Mouse (Mus musculus): ENCODE measurements around the gene Ehf. TPM values are rescaled to one million over a fixed set of nuclear protein-coding genes. Genes with fewer than 3 reads are reported as not detected.

The Ehf gene
- polyA plus RNA-seq, 1 experiment = not detected

GRCm38 (mm10) chr2:103331666-103332191 lies 28.7 kb upstream of the Ehf start:
- H3K27ac ChIP-seq (ENCODE audit: insufficient read depth, low read length) = no peak overlapping the region

GRCm38 (mm10) chr2:103328731-103329130 lies 25.7 kb upstream of the Ehf start:
- Histone ChIP-seq H3K27ac (ENCODE audit: insufficient read depth, low read length) (no peak overlapping the region), H3K4me3 (ENCODE audit: insufficient read depth, low read length) (no peak overlapping the region), H3K4me1 (ENCODE audit: control insufficient read depth, insufficient read depth, low read length) (no peaks in the 10 kb centered on the region)
- TF ChIP-seq POLR2A (IDR thresholded peaks at IDR 0.05; ENCODE audit: low read depth, low read length) (no peak), CTCF (IDR thresholded peaks at IDR 0.05; ENCODE audit: borderline replicate concordance, insufficient read depth, low read length) (no peak)

More at GRCm38 (mm10) chr2:103331666-103332191, 28.7 kb upstream of the Ehf start:
- Histone ChIP-seq H3K4me1 (ENCODE audit: control insufficient read depth, insufficient read depth, low read length) (no peaks in the 10 kb centered on the region), H3K4me3 (ENCODE audit: insufficient read depth, low read length) (no peak overlapping the region)
- no peak for TF ChIP-seq CTCF (IDR thresholded peaks at IDR 0.05; ENCODE audit: borderline replicate concordance, insufficient read depth, low read length)
- TF ChIP-seq POLR2A (IDR thresholded peaks at IDR 0.05; ENCODE audit: low read depth, low read length) = no peak

GRCm38 (mm10) chr2:103325301-103326048 lies 22.4 kb upstream of the Ehf start:
- no peak overlapping the region for H3K27ac ChIP-seq (ENCODE audit: insufficient read depth, low read length)
- no peaks in the 10 kb centered on the region for H3K4me1 ChIP-seq (ENCODE audit: control insufficient read depth, insufficient read depth, low read length)
- TF ChIP-seq CTCF (IDR thresholded peaks at IDR 0.05; ENCODE audit: borderline replicate concordance, insufficient read depth, low read length) = no peak
- no peak for TF ChIP-seq POLR2A (IDR thresholded peaks at IDR 0.05; ENCODE audit: low read depth, low read length)
- no peak overlapping the region for H3K4me3 ChIP-seq (ENCODE audit: insufficient read depth, low read length)

GRCm38 (mm10) chr2:103324320-103324719 lies 21.2 kb upstream of the Ehf start:
- H3K4me1 ChIP-seq (ENCODE audit: control insufficient read depth, insufficient read depth, low read length) = no peaks in the 10 kb centered on the region
- no peak overlapping the region for H3K4me3 ChIP-seq (ENCODE audit: insufficient read depth, low read length)
- TF ChIP-seq POLR2A (IDR thresholded peaks at IDR 0.05; ENCODE audit: low read depth, low read length) (no peak), CTCF (IDR thresholded peaks at IDR 0.05; ENCODE audit: borderline replicate concordance, insufficient read depth, low read length) (no peak)
- no peak overlapping the region for H3K27ac ChIP-seq (ENCODE audit: insufficient read depth, low read length)

GRCm38 (mm10) chr2:103322171-103322570 lies 19.1 kb upstream of the Ehf start:
- Histone ChIP-seq H3K4me1 (ENCODE audit: control insufficient read depth, insufficient read depth, low read length) (no peaks in the 10 kb centered on the region), H3K27ac (ENCODE audit: insufficient read depth, low read length) (no peak overlapping the region), H3K4me3 (ENCODE audit: insufficient read depth, low read length) (no peak overlapping the region)
- no peak for TF ChIP-seq POLR2A (IDR thresholded peaks at IDR 0.05; ENCODE audit: low read depth, low read length)

- Histone ChIP-seq H3K4me1 (ENCODE audit: control insufficient read depth, insufficient read depth, low read length) (no peaks in the 10 kb centered on the region), H3K4me3 (ENCODE audit: insufficient read depth, low read length) (no peak overlapping the region), H3K27ac (ENCODE audit: insufficient read depth, low read length) (no peak overlapping the region)
- TF ChIP-seq POLR2A (IDR thresholded peaks at IDR 0.05; ENCODE audit: low read depth, low read length) (no peak), CTCF (IDR thresholded peaks at IDR 0.05; ENCODE audit: borderline replicate concordance, insufficient read depth, low read length) (no peak)
Measured at GRCm38 (mm10) chr2:103321638-103322037, 18.6 kb upstream of the Ehf start.

- TF ChIP-seq CTCF (IDR thresholded peaks at IDR 0.05; ENCODE audit: borderline replicate concordance, insufficient read depth, low read length) (no peak), POLR2A (IDR thresholded peaks at IDR 0.05; ENCODE audit: low read depth, low read length) (no peak)
- H3K4me1 ChIP-seq (ENCODE audit: control insufficient read depth, insufficient read depth, low read length) = no peaks in the 10 kb centered on the region
- H3K27ac ChIP-seq (ENCODE audit: insufficient read depth, low read length) = no peak overlapping the region
- H3K4me3 ChIP-seq (ENCODE audit: insufficient read depth, low read length) = no peak overlapping the region
Measured at GRCm38 (mm10) chr2:103314002-103314401, 10.9 kb upstream of the Ehf start.

- Histone ChIP-seq H3K4me3 (ENCODE audit: insufficient read depth, low read length) (no peak overlapping the region), H3K4me1 (ENCODE audit: control insufficient read depth, insufficient read depth, low read length) (no peaks in the 10 kb centered on the region), H3K27ac (ENCODE audit: insufficient read depth, low read length) (no peak overlapping the region)
- TF ChIP-seq CTCF (IDR thresholded peaks at IDR 0.05; ENCODE audit: borderline replicate concordance, insufficient read depth, low read length) (no peak), POLR2A (IDR thresholded peaks at IDR 0.05; ENCODE audit: low read depth, low read length) (no peak)
Measured at GRCm38 (mm10) chr2:103312640-103313039, 9.6 kb upstream of the Ehf start.

- Histone ChIP-seq H3K4me1 (ENCODE audit: control insufficient read depth, insufficient read depth, low read length) (no peaks in the 10 kb centered on the region), H3K4me3 (ENCODE audit: insufficient read depth, low read length) (no peak overlapping the region), H3K27ac (ENCODE audit: insufficient read depth, low read length) (no peak overlapping the region)
- TF ChIP-seq CTCF (IDR thresholded peaks at IDR 0.05; ENCODE audit: borderline replicate concordance, insufficient read depth, low read length) = no peak
- TF ChIP-seq POLR2A (IDR thresholded peaks at IDR 0.05; ENCODE audit: low read depth, low read length) = no peak
Measured at GRCm38 (mm10) chr2:103310663-103311062, 7.6 kb upstream of the Ehf start.

GRCm38 (mm10) chr2:103306686-103307085 lies 3.6 kb upstream of the Ehf start:
- H3K4me1 ChIP-seq (ENCODE audit: control insufficient read depth, insufficient read depth, low read length) = no peaks in the 10 kb centered on the region
- no peak overlapping the region for H3K4me3 ChIP-seq (ENCODE audit: insufficient read depth, low read length)
- TF ChIP-seq CTCF (IDR thresholded peaks at IDR 0.05; ENCODE audit: borderline replicate concordance, insufficient read depth, low read length) = no peak
- no peak for TF ChIP-seq POLR2A (IDR thresholded peaks at IDR 0.05; ENCODE audit: low read depth, low read length)
- no peak overlapping the region for H3K27ac ChIP-seq (ENCODE audit: insufficient read depth, low read length)
